Mouse (Mus musculus) hindbrain, embryonic 10.5 days (tissue): ENCODE data around the gene Omt2a. TPM values are rescaled to one million over a fixed set of nuclear protein-coding genes. Genes with fewer than 3 reads are reported as not detected.
"Not testable (repeated sequence)": the region's sequence is repeated elsewhere in the genome, so short reads cannot be mapped to it uniquely, and the experiment has no call there.

ENCODE experiments used
- DNase-seq: peaks from one replicate; pipeline ENCODE4 v3.0.0-alpha.2; 2017; ENCODE audit warnings: low spot score
- H3K27ac ChIP-seq: fragments of 300-500 bp; sonication (generic); 2 replicates; pipeline ENCODE4 v1.5.1; 2016; ENCODE audit warnings: mild to moderate bottlenecking, moderate library complexity
- H3K27me3 ChIP-seq: fragments of 300-500 bp; sonication (generic); 2 replicates; pipeline ENCODE4 v1.6.1; 2016; ENCODE audit warnings: mild to moderate bottlenecking; ENCODE audit not compliant: poor library complexity, insufficient read depth, severe bottlenecking
- H3K36me3 ChIP-seq: fragments of 300-500 bp; sonication (generic); 2 replicates; pipeline ENCODE4 v1.6.1; 2016; ENCODE audit warnings: mild to moderate bottlenecking, moderate library complexity
- H3K4me1 ChIP-seq: fragments of 300-500 bp; sonication (generic); replicated peaks from 2 replicates; pipeline ENCODE4 v1.6.1; 2016; ENCODE audit warnings: mild to moderate bottlenecking
- H3K4me3 ChIP-seq: fragments of 300-500 bp; sonication (generic); 2 replicates; pipeline ENCODE4 v1.5.1; 2016; ENCODE audit warnings: mild to moderate bottlenecking, moderate library complexity
- H3K9me3 ChIP-seq: fragments of 300-500 bp; sonication (generic); 2 replicates; pipeline ENCODE4 v1.6.1; 2016; ENCODE audit warnings: mild to moderate bottlenecking, moderate library complexity
- WGBS: fragments of 180-500 bp; shearing (Covaris S2); methylation state at CpG from one replicate; pipeline ENCODE4 v1.1.7; 2016; 5-methylcytosine and 5-hydroxymethylcytosine counted together
- polyA plus RNA-seq: library from polyadenylated mRNA; unstranded; fragments of >200 nt; fragmentation: Nextera tagmentation; extraction: Ambion mirVana; gene quantifications from 2 replicates; pipeline ENCODE4 v1.2.1, GENCODE M21; 2016

Gene Omt2a
- polyA plus RNA-seq, 1 experiment from 2014 or later: not detected

DNA sequence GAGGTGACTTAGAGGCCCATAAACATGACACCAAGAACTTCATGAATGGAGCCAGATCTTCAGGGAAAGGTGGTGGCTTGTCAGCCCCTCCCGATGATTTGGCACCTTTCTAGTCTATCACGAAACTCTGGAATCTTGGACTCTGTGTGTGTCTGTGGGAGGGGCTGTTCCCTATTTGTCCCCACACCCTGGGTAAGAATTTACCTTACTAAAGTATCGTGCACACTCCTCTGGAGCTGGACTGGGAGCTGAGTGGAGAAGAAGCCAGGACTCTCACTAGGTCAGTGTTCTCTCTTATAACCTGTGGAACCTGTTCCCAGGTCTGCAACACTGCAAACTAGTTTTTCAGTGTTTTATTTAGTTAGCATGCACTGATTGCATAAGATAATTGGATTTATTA is 24.9 kb downstream of the Omt2a start, which contains the start of gene Gm10639:
Gene Gm10639 (plus strand): TSS at position 201 of the 400 bp plus-strand sequence.
- H3K4me3 ChIP-seq, H3K27ac ChIP-seq, H3K36me3 ChIP-seq, H3K27me3 ChIP-seq, DNase-seq, H3K4me1 ChIP-seq, H3K9me3 ChIP-seq: not testable (repeated sequence)
- WGBS: 86% methylated on average over 3 of the region's 3 CpGs

DNA sequence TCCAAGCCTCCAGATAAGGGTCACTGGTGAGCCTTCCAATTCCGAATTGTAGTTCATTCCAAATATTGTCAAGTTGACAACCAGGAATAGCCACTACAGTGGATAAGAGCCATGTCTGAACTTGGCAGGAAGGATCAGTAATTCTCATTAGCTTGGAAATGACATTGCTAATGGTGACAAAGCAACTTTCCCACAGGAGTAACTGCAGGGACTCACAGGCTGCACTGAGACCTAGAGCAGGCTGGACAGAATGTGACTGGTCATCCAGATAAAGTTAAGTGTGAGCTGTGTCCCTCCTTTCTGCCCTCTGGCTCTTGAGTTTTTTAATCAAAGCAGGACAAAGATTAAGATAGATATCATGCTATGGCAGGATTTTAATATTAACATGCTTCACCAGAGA is 25.5 kb downstream of the Omt2a start:
- not testable (repeated sequence) for H3K4me3 ChIP-seq, H3K27me3 ChIP-seq, DNase-seq, H3K27ac ChIP-seq, H3K36me3 ChIP-seq, H3K4me1 ChIP-seq, H3K9me3 ChIP-seq
- WGBS: 96% methylated on average over 1 of the region's 1 CpGs

DNA sequence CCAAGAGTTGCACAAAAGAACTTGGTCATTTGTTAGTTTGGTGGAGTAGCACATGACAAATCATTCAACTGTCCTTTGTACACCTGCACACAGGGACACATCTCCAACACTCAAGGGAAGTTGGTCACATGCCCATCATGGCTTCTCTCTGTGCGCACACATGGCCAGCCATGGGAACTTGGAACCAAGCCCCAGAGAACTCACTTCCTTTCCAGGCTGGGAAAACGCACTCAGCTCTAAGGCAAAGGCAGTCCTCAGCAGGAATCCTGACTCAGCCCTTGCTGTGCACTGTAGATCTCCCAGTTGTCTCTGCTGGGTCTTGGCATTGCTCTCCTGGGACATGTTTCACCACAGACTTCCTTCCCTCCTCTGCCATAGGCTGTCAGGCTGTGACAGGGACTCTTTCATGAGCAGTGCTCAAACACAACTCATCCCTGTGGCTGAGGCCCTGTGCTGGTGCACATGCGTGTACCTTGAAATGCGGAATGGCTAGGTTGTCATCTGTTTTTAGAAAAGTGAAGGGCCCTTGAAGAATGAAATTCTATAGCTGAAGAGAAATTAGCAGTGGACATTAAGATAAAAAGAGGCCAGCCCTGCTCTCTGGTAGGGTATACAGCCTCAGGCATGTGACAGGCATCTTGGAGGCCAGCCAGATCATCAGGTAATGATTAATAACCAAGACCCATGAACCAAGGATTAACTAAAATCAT is 32.4 kb downstream of the Omt2a start:
- H3K4me1 ChIP-seq, H3K9me3 ChIP-seq, H3K27ac ChIP-seq, H3K36me3 ChIP-seq, DNase-seq, H3K4me3 ChIP-seq, H3K27me3 ChIP-seq: not testable (repeated sequence)
- 83% methylated on average over 4 of the region's 4 CpGs for WGBS

DNA sequence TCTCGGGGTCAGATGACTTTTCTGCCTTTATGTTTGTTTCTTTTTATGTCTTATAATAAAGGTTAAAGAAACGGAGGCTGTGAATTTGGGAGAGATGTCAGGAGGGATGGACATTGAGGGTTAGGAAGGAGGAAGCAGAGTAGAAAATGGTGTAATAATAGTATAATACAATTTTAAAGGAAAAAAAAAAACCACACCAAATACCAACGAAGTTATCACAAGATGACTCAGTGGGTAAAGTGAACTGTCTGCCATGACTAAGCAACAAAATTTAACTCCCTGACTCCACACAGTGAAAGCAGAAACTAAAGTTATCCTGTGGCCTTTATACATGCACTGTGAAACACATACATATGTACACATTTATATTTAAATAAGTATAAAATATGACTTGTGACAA is 43.7 kb downstream of the Omt2a start:
- not testable (repeated sequence) for H3K4me3 ChIP-seq, H3K27me3 ChIP-seq, H3K36me3 ChIP-seq, H3K4me1 ChIP-seq, DNase-seq, H3K27ac ChIP-seq, H3K9me3 ChIP-seq
- WGBS: 86% methylated on average over 3 of the region's 3 CpGs

Other genes starting within 250 kb of the Omt2a start
- gene Fbxo9, start 205.7 kb downstream of the Omt2a start, polyA plus RNA-seq: 25.0 and 27.8 TPM in 2 replicates
- gene Ick, start 205.6 kb downstream of the Omt2a start, polyA plus RNA-seq: 37.7 and 39.1 TPM in 2 replicates
- 58.1 and 60.9 TPM in 2 replicates for gene Gsta4, start 132.0 kb downstream of the Omt2a start, polyA plus RNA-seq
- not detected in 2 replicates for gene Gsta1, start 84.1 kb downstream of the Omt2a start, polyA plus RNA-seq
- gene Gm3776, start 57.7 kb downstream of the Omt2a start, polyA plus RNA-seq: not detected in 2 replicates
- gene Gm10639, start 24.9 kb downstream of the Omt2a start, polyA plus RNA-seq: not detected in 2 replicates
- not detected in 2 replicates for gene Omt2b, start 12.8 kb upstream of the Omt2a start, polyA plus RNA-seq
- gene Gsta2, start 41.0 kb upstream of the Omt2a start, polyA plus RNA-seq: not detected in 2 replicates
- gene Dppa5a, start 53.4 kb upstream of the Omt2a start, polyA plus RNA-seq: 0.37 and 0.54 TPM in 2 replicates
- 1.6 and 2.8 TPM in 2 replicates for gene Ooep, start 63.9 kb upstream of the Omt2a start, polyA plus RNA-seq
- 0.10 and 0.21 TPM in 2 replicates for gene Ddx43, start 81.0 kb upstream of the Omt2a start, polyA plus RNA-seq
- 0.20 and 0.46 TPM in 2 replicates for gene Cgas, start 128.4 kb upstream of the Omt2a start, polyA plus RNA-seq
- 22.6 and 25.1 TPM in 2 replicates for gene Mto1, start 133.4 kb upstream of the Omt2a start, polyA plus RNA-seq
- gene Gm17324, start 134.0 kb upstream of the Omt2a start, polyA plus RNA-seq: 0.55 and 0.68 TPM in 2 replicates
- 3,168 and 3,706 TPM in 2 replicates for gene Eef1a1, start 174.4 kb upstream of the Omt2a start, polyA plus RNA-seq